9 mouse cellular contexts compared by ENCODE assay signal in genomic region chr10:25198575-25198974, GRCm38 (mm10).
DNase-seq lines count a peak whose midpoint lies in the region; ATAC-seq and TF ChIP-seq lines count a peak whose summit lies in the region.
"Had no signal": no experiment of that assay in that cellular context is flagged by ENCODE, and none has a peak within 500 bp of the region (broad histone marks: within the 10 kb centered on the region; RNA-seq: fewer than 3 reads in every experiment).

No protein-coding gene starts in this region.

- H3K9ac ChIP-seq in forebrain, embryonic 15.5 days (replicated peaks): 0 out of 2 replicates have a peak overlapping the region, but pooled peaks have one; percentile 76
- H3K9ac ChIP-seq in forebrain, embryonic 11.5 days (ENCODE audit: low read length): no peak overlapping the region
- no peak overlapping the region for H3K9ac ChIP-seq in lung, postnatal 0 days (replicated peaks; ENCODE audit: low read depth)
- H3K9ac ChIP-seq in neural tube, embryonic 14.5 days (replicated peaks; ENCODE audit: low read depth, low read length): no peak overlapping the region

- no peaks in the 10 kb centered on the region for H3K36me3 ChIP-seq in forebrain, embryonic 15.5 days
- no peaks in the 10 kb centered on the region for H3K36me3 ChIP-seq in forebrain, embryonic 11.5 days (ENCODE audit: control insufficient read depth, insufficient read depth, low read length)
- no peaks in the 10 kb centered on the region for H3K36me3 ChIP-seq in lung, postnatal 0 days (ENCODE audit: insufficient read depth, low read length)
- no peaks in the 10 kb centered on the region for H3K36me3 ChIP-seq in neural tube, embryonic 14.5 days (ENCODE audit: control insufficient read depth, insufficient read depth, low read length)

- no peak overlapping the region for H3K27ac ChIP-seq in forebrain, embryonic 15.5 days (replicated peaks)
- H3K27ac ChIP-seq in forebrain, embryonic 11.5 days (ENCODE audit: low read depth, low read length): no peak overlapping the region
- H3K27ac ChIP-seq in lung, postnatal 0 days (ENCODE audit: low read length): no peak overlapping the region
- no peak overlapping the region for H3K27ac ChIP-seq in neural tube, embryonic 14.5 days (ENCODE audit: low read depth, low read length)

- no peak for ATAC-seq in forebrain, embryonic 15.5 days (replicated peaks)
- ATAC-seq in forebrain, embryonic 11.5 days (replicated peaks; ENCODE audit: low FRiP score): no peak
- ATAC-seq in lung, postnatal 0 days: no peak
- ATAC-seq in neural tube, embryonic 14.5 days (ENCODE audit: low read depth): no peak

- H3K4me3 ChIP-seq in forebrain, embryonic 15.5 days: peak overlapping the region; percentile 53; the same call in 1 of the 2 replicates
- no peak overlapping the region for H3K4me3 ChIP-seq in forebrain, embryonic 11.5 days (ENCODE audit: low read depth, low read length)
- H3K4me3 ChIP-seq in lung, postnatal 0 days (ENCODE audit: low read depth, low read length): peak overlapping the region; percentile 49
- H3K4me3 ChIP-seq in neural tube, embryonic 14.5 days (ENCODE audit: low read depth, low read length): peak overlapping the region; percentile 42; the same call in 1 of the 2 replicates

- H3K9me3 ChIP-seq in forebrain, embryonic 15.5 days: no peaks in the 10 kb centered on the region
- H3K9me3 ChIP-seq in forebrain, embryonic 11.5 days (ENCODE audit: control insufficient read depth, low read length): no peaks in the 10 kb centered on the region
- H3K9me3 ChIP-seq in lung, postnatal 0 days (ENCODE audit: low read length): no peaks in the 10 kb centered on the region
- no peaks in the 10 kb centered on the region for H3K9me3 ChIP-seq in neural tube, embryonic 14.5 days (ENCODE audit: control insufficient read depth, low read length)

- TF ChIP-seq EP300 in lung, postnatal 0 days (IDR thresholded peaks at IDR 0.05): no peak

- WGBS in forebrain, embryonic 15.5 days: 88% methylated on average over 12 of the region's 12 CpGs
- WGBS in forebrain, embryonic 11.5 days: 86% methylated on average over 12 of the region's 12 CpGs
- 52% methylated on average over 12 of the region's 12 CpGs for WGBS in lung, postnatal 0 days
- WGBS in neural tube, embryonic 14.5 days: 76% methylated on average over 12 of the region's 12 CpGs

- no peak for DNase-seq in forebrain, embryonic 11.5 days (ENCODE audit: low spot score)
- no peak for DNase-seq in lung, postnatal 0 days (ENCODE audit: low spot score)
- no peak for DNase-seq in lung, postnatal 4 days
- peak; percentile 18 to 20 for DNase-seq in cerebellum, postnatal 10 days
- no peak for DNase-seq in kidney, postnatal 25 days
- no peak for DNase-seq in frontal cortex, postnatal 25 days (ENCODE audit: low spot score in 2 of 2)

- TF ChIP-seq CTCF in lung, postnatal 0 days (IDR thresholded peaks at IDR 0.05): no peak

- H3K4me2 ChIP-seq in forebrain, embryonic 15.5 days (replicated peaks): peak overlapping the region; percentile 82
- H3K4me2 ChIP-seq in forebrain, embryonic 11.5 days (ENCODE audit: low read depth, low read length, severe bottlenecking): no peak overlapping the region
- H3K4me2 ChIP-seq in lung, postnatal 0 days (replicated peaks; ENCODE audit: low read depth, low read length): peak overlapping the region; percentile 81
- peak overlapping the region; percentile 71 for H3K4me2 ChIP-seq in neural tube, embryonic 14.5 days (ENCODE audit: low read depth, low read length)

- H3K27me3 ChIP-seq in forebrain, embryonic 15.5 days: no peaks in the 10 kb centered on the region
- no peaks in the 10 kb centered on the region for H3K27me3 ChIP-seq in forebrain, embryonic 11.5 days (ENCODE audit: control insufficient read depth, insufficient read depth, low read length)
- H3K27me3 ChIP-seq in lung, postnatal 0 days (replicated peaks; ENCODE audit: insufficient read depth, low read length): no peaks in the 10 kb centered on the region
- H3K27me3 ChIP-seq in neural tube, embryonic 14.5 days (ENCODE audit: control insufficient read depth, insufficient read depth, low read length): no peaks in the 10 kb centered on the region
- H3K27me3 ChIP-seq: CH12.LX had no signal

- H3K4me1 ChIP-seq in forebrain, embryonic 15.5 days: peaks cover 15% of the 10 kb centered on the region; the same call in 1 of the 2 replicates
- no peaks in the 10 kb centered on the region for H3K4me1 ChIP-seq in forebrain, embryonic 11.5 days (replicated peaks; ENCODE audit: control insufficient read depth, insufficient read depth, low read length)
- no peaks in the 10 kb centered on the region for H3K4me1 ChIP-seq in lung, postnatal 0 days (ENCODE audit: insufficient read depth, low read depth, low read length)
- H3K4me1 ChIP-seq in neural tube, embryonic 14.5 days (ENCODE audit: control insufficient read depth, insufficient read depth, low read length): no peaks in the 10 kb centered on the region

Comparison
In these comparisons a context has a peak if more than half of its experiments do, and no peak if none do; other contexts are left out.
1. DNase-seq: peak in cerebellum, postnatal 10 days (2 of 2); none in forebrain, embryonic 11.5 days (single experiment), lung, postnatal 0 days (single experiment), lung, postnatal 4 days (0 of 2), kidney, postnatal 25 days (0 of 2) and frontal cortex, postnatal 25 days (0 of 2).